Mouse (Mus musculus) liver, embryonic 14.5 days (tissue): ENCODE data around the gene Gm3298. TPM values are rescaled to one million over a fixed set of nuclear protein-coding genes. Genes with fewer than 3 reads are reported as not detected.
"Not testable (repeated sequence)": the region's sequence is repeated elsewhere in the genome, so short reads cannot be mapped to it uniquely, and the experiment has no call there.

ENCODE experiments used
- ATAC-seq: fragments of 200-750 bp; cut with Nextera tagmentation; 2 replicates; pipeline ENCODE4 v1.8.0; 2017; ENCODE audit warnings: moderate number of reproducible peaks, mild to moderate bottlenecking, moderate library complexity; ENCODE audit not compliant: insufficient read depth
- DNase-seq, 3 experiments: peaks; one replicate each; pipeline ENCODE4 v3.0.0-alpha.2; 2012 to 2013; ENCODE audit warnings: low read depth in 3 of 3, low spot score in 3 of 3
- H3K27ac ChIP-seq: fragments of 300-500 bp; sonication (generic); 2 replicates; pipeline ENCODE4 v1.5.1; 2014; ENCODE audit warnings: moderate library complexity, mild to moderate bottlenecking, control low read depth, inconsistent platforms
- H3K27me3 ChIP-seq: fragments of 300-500 bp; sonication (generic); 2 replicates; pipeline ENCODE4 v1.6.1; 2014; ENCODE audit warnings: mild to moderate bottlenecking, low read length, moderate library complexity; ENCODE audit not compliant: control insufficient read depth, insufficient read depth
- H3K36me3 ChIP-seq: fragments of 300-500 bp; sonication (generic); replicated peaks from 2 replicates; pipeline ENCODE4 v1.6.1; 2014; ENCODE audit warnings: low read depth; ENCODE audit not compliant: control insufficient read depth, insufficient read depth
- H3K4me1 ChIP-seq, 2 experiments: fragments of 200-500 bp in 1 of 2; fragments of 300-500 bp in 1 of 2; sonication (generic) in 1 of 2; replicated peaks; 2 replicates each; pipeline ENCODE4 v1.6.1; 2012 to 2014; ENCODE audit warnings: antibody characterized with exemption in 1 of 2, inconsistent platforms in 1 of 2, low read length in 1 of 2; ENCODE audit not compliant: control insufficient read depth in 2 of 2, insufficient read depth in 2 of 2
- H3K4me2 ChIP-seq: fragments of 300-500 bp; sonication (generic); 2 replicates; pipeline ENCODE4 v1.6.1; 2014; ENCODE audit warnings: low read depth, mild to moderate bottlenecking, control low read depth, moderate library complexity
- H3K4me3 ChIP-seq, 2 experiments: fragments of 200-500 bp in 1 of 2; fragments of 300-500 bp in 1 of 2; sonication (generic) in 1 of 2; 2 replicates each; pipeline ENCODE4 v1.5.1; 2012 to 2014; ENCODE audit warnings: low read depth in 2 of 2, low read length in 2 of 2, mild to moderate bottlenecking in 2 of 2, control low read depth in 1 of 2, inconsistent platforms in 1 of 2, moderate library complexity in 1 of 2; ENCODE audit not compliant: insufficient read depth in 1 of 2
- H3K9ac ChIP-seq: fragments of 300-500 bp; sonication (generic); replicated peaks from 2 replicates; pipeline ENCODE4 v1.6.1; 2014; ENCODE audit warnings: mild to moderate bottlenecking, control low read depth, moderate library complexity
- H3K9me3 ChIP-seq: fragments of 300-500 bp; sonication (generic); 2 replicates; pipeline ENCODE4 v1.6.1; 2016; ENCODE audit warnings: low read length, mixed read lengths; ENCODE audit not compliant: control insufficient read depth
- WGBS: fragments of 180-500 bp; shearing (Covaris S2); extraction: QIAGEN DNeasy Blood & Tissue Kit; methylation state at CpG from one replicate; pipeline ENCODE4 v1.1.7; 2014; ENCODE audit not compliant: insufficient replicate concordance; 5-methylcytosine and 5-hydroxymethylcytosine counted together
- polyA plus RNA-seq, 2 experiments: library from polyadenylated mRNA; depleted of rRNA in 1 of 2; stranded (reverse) in 1 of 2; unstranded in 1 of 2; fragments of >200 nt; fragmentation: Nextera tagmentation in 1 of 2; extraction: Ambion mirVana in 1 of 2; gene quantifications; 2 replicates each; pipeline versions ENCODE4 v1.2.1 to v1.2.3; 2012 to 2014

Gm3298 gene
- not detected in 2 replicates for polyA plus RNA-seq (2012; rRNA removed)
- polyA plus RNA-seq (2014; fragmentation: Nextera tagmentation; extraction: Ambion mirVana), result not detected in 2 replicates

- not testable (repeated sequence) for H3K4me3 ChIP-seq, H3K4me1 ChIP-seq, ATAC-seq, H3K4me2 ChIP-seq, H3K36me3 ChIP-seq, H3K9me3 ChIP-seq, H3K27me3 ChIP-seq, DNase-seq, H3K27ac ChIP-seq, H3K9ac ChIP-seq
- 83% methylated on average over 1 of the region's 2 CpGs for WGBS
Observed at GRCm38 (mm10) chr14:5015591-5015990, at the start of gene Gm3298. Gene Gm3298 (plus strand): TSS chr14:5015891.

- H3K4me2 ChIP-seq, H3K36me3 ChIP-seq, ATAC-seq, H3K27ac ChIP-seq, H3K4me3 ChIP-seq, H3K9ac ChIP-seq, H3K4me1 ChIP-seq, H3K9me3 ChIP-seq, H3K27me3 ChIP-seq, DNase-seq: not testable (repeated sequence)
Observed at GRCm38 (mm10) chr14:4983635-4984034, 32.1 kb upstream of the Gm3298 start, which contains the start of gene Gm8297. Gene Gm8297 (plus strand): TSS chr14:4983935.

DNA sequence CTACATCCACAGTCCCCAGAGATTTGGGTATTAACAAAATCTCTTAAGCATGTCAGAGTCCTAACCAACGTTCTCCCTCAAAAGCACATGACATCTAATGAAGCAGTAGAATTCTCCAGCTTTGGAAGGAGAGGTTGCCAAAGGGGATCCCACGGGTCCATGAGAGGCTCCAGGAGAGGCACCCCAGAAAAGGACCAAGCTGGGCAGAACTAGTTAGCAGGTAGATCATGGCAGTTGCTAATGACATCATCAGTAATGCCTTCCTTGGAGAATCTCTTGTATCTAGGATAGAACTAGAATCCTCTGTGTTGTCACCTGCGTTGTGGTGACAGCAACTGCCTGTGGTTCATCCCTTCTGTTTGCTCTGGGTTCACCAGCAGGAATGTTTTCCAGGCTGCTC, 34.6 kb downstream of the Gm3298 start, which contains the start of gene 4930555G01Rik:
TSS of gene 4930555G01Rik (plus strand) at position 301 of the 400 bp plus-strand sequence.
- H3K4me1 ChIP-seq, ATAC-seq, H3K9ac ChIP-seq, H3K4me2 ChIP-seq, H3K27me3 ChIP-seq, H3K9me3 ChIP-seq, H3K4me3 ChIP-seq, H3K36me3 ChIP-seq, H3K27ac ChIP-seq, DNase-seq: not testable (repeated sequence)
- WGBS, result no CpG with 5 or more reads among the region's 3 CpGs

Other genes starting within 250 kb of the Gm3298 start
- gene Gm9602, start 239.6 kb upstream of the Gm3298 start, polyA plus RNA-seq (2012; rRNA removed), result not detected in 2 replicates
- gene Gm9602, start 239.6 kb upstream of the Gm3298 start, polyA plus RNA-seq (2014; fragmentation: Nextera tagmentation; extraction: Ambion mirVana), result not detected in 2 replicates
- gene Gm3269, start 177.8 kb upstream of the Gm3298 start, polyA plus RNA-seq (2012; rRNA removed), result not detected in 2 replicates
- gene Gm3269, start 177.8 kb upstream of the Gm3298 start, polyA plus RNA-seq (2014; fragmentation: Nextera tagmentation; extraction: Ambion mirVana), result not detected in 2 replicates
- gene Gm3264, start 160.3 kb upstream of the Gm3298 start, polyA plus RNA-seq (2012; rRNA removed), result not detected in 2 replicates
- gene Gm3264, start 160.3 kb upstream of the Gm3298 start, polyA plus RNA-seq (2014; fragmentation: Nextera tagmentation; extraction: Ambion mirVana), result not detected in 2 replicates
- not detected in 2 replicates for gene Gm3278, start 123.5 kb upstream of the Gm3298 start, polyA plus RNA-seq (2012; rRNA removed)
- not detected in 2 replicates for gene Gm3278, start 123.5 kb upstream of the Gm3298 start, polyA plus RNA-seq (2014; fragmentation: Nextera tagmentation; extraction: Ambion mirVana)
- gene Gm8297, start 32.0 kb upstream of the Gm3298 start, polyA plus RNA-seq (2012; rRNA removed), result not detected in 2 replicates
- gene Gm8297, start 32.0 kb upstream of the Gm3298 start, polyA plus RNA-seq (2014; fragmentation: Nextera tagmentation; extraction: Ambion mirVana), result not detected in 2 replicates
- gene 4930555G01Rik, start 34.7 kb downstream of the Gm3298 start, polyA plus RNA-seq (2012; rRNA removed), result not detected in 2 replicates
- not detected in 2 replicates for gene 4930555G01Rik, start 34.7 kb downstream of the Gm3298 start, polyA plus RNA-seq (2014; fragmentation: Nextera tagmentation; extraction: Ambion mirVana)
- gene Gm8281, start 55.1 kb downstream of the Gm3298 start, polyA plus RNA-seq (2012; rRNA removed), result 0.04 TPM in 1 of 2 replicates, not detected in the other
- not detected in 2 replicates for gene Gm8281, start 55.1 kb downstream of the Gm3298 start, polyA plus RNA-seq (2014; fragmentation: Nextera tagmentation; extraction: Ambion mirVana)
- not detected in 2 replicates for gene Gm8279, start 115.6 kb downstream of the Gm3298 start, polyA plus RNA-seq (2012; rRNA removed)
- not detected in 2 replicates for gene Gm8279, start 115.6 kb downstream of the Gm3298 start, polyA plus RNA-seq (2014; fragmentation: Nextera tagmentation; extraction: Ambion mirVana)
- not detected in 2 replicates for gene Gm3317, start 148.6 kb downstream of the Gm3298 start, polyA plus RNA-seq (2012; rRNA removed)
- gene Gm3317, start 148.6 kb downstream of the Gm3298 start, polyA plus RNA-seq (2014; fragmentation: Nextera tagmentation; extraction: Ambion mirVana), result not detected in 2 replicates
- gene Gm8271, start 169.9 kb downstream of the Gm3298 start, polyA plus RNA-seq (2012; rRNA removed), result not detected in 2 replicates
- not detected in 2 replicates for gene Gm8271, start 169.9 kb downstream of the Gm3298 start, polyA plus RNA-seq (2014; fragmentation: Nextera tagmentation; extraction: Ambion mirVana)
- gene Gm3526, start 244.7 kb downstream of the Gm3298 start, polyA plus RNA-seq (2012; rRNA removed), result not detected in 2 replicates
- gene Gm3526, start 244.7 kb downstream of the Gm3298 start, polyA plus RNA-seq (2014; fragmentation: Nextera tagmentation; extraction: Ambion mirVana), result not detected in 2 replicates